Mouse (Mus musculus) neural tube, embryonic 14.5 days (tissue): ENCODE measurements around the gene Optn. TPM values are rescaled to one million over a fixed set of nuclear protein-coding genes. Genes with fewer than 3 reads are reported as not detected.

Source experiments
- ATAC-seq: fragments of 200-750 bp; cut with Nextera tagmentation; 2 replicates; pipeline ENCODE4 v1.8.0; 2017; ENCODE audit warnings: low read depth, mild to moderate bottlenecking, moderate TSS enrichment, moderate library complexity
- H3K27ac ChIP-seq: fragments of 300-500 bp; sonication (generic); 2 replicates; pipeline ENCODE4 v1.5.1; 2014; ENCODE audit warnings: low read depth, mild to moderate bottlenecking, control low read depth, low read length, moderate library complexity, mixed read lengths
- H3K27me3 ChIP-seq: fragments of 300-500 bp; sonication (generic); 2 replicates; pipeline ENCODE4 v1.6.1; 2014; ENCODE audit warnings: low read length; ENCODE audit not compliant: control insufficient read depth, insufficient read depth
- H3K36me3 ChIP-seq: fragments of 300-500 bp; sonication (generic); 2 replicates; pipeline ENCODE4 v1.6.1; 2014; ENCODE audit warnings: low read length, mixed read lengths; ENCODE audit not compliant: control insufficient read depth, insufficient read depth
- H3K4me1 ChIP-seq: fragments of 300-500 bp; sonication (generic); 2 replicates; pipeline ENCODE4 v1.6.1; 2014; ENCODE audit warnings: low read length; ENCODE audit not compliant: control insufficient read depth, insufficient read depth
- H3K4me2 ChIP-seq: fragments of 300-500 bp; sonication (generic); 2 replicates; pipeline ENCODE4 v1.6.1; 2014; ENCODE audit warnings: mild to moderate bottlenecking, low read depth, low read length, control low read depth
- H3K4me3 ChIP-seq: fragments of 300-500 bp; sonication (generic); 2 replicates; pipeline ENCODE4 v1.5.1; 2014; ENCODE audit warnings: low read depth, low read length, control low read depth, mixed read lengths
- H3K9ac ChIP-seq: fragments of 300-500 bp; sonication (generic); replicated peaks from 2 replicates; pipeline ENCODE4 v1.6.1; 2014; ENCODE audit warnings: low read depth, mild to moderate bottlenecking, control low read depth, low read length, mixed read lengths
- H3K9me3 ChIP-seq: fragments of 300-500 bp; sonication (generic); 2 replicates; pipeline ENCODE4 v1.6.1; 2016; ENCODE audit warnings: low read length; ENCODE audit not compliant: control insufficient read depth
- WGBS: fragments of 180-500 bp; shearing (Covaris S2); extraction: QIAGEN DNeasy Blood & Tissue Kit; methylation state at CpG from one replicate; pipeline ENCODE4 v1.1.7; 2014; 5-methylcytosine and 5-hydroxymethylcytosine counted together
- polyA plus RNA-seq: library from polyadenylated mRNA; unstranded; fragments of >200 nt; fragmentation: Nextera tagmentation; extraction: Ambion mirVana; gene quantifications from 2 replicates; pipeline ENCODE4 v1.2.1, GENCODE M21; 2014

Optn gene
- polyA plus RNA-seq, 1 experiment from 2014 or later: 16.6 TPM

GRCm38 (mm10) chr2:5011898-5012490 is 51.9 kb downstream of the Optn start:
- H3K9ac ChIP-seq: no peak overlapping the region
- WGBS: 13% methylated on average over 8 of the region's 8 CpGs
- H3K27me3 ChIP-seq: no peaks in the 10 kb centered on the region
- no peaks in the 10 kb centered on the region for H3K4me1 ChIP-seq
- ATAC-seq: no peak
- H3K9me3 ChIP-seq: no peaks in the 10 kb centered on the region
- H3K4me2 ChIP-seq: peak overlapping the region; percentile 71
- H3K27ac ChIP-seq: no peak overlapping the region
- H3K36me3 ChIP-seq: no peaks in the 10 kb centered on the region
- H3K4me3 ChIP-seq: peak overlapping the region; percentile 48

GRCm38 (mm10) chr2:5007107-5007506 is 56.7 kb downstream of the Optn start:
- 89% methylated on average over 4 of the region's 4 CpGs for WGBS
- Histone ChIP-seq H3K36me3 (no peaks in the 10 kb centered on the region), H3K9ac (no peak overlapping the region), H3K27ac (no peak overlapping the region), H3K4me3 (no peak overlapping the region), H3K27me3 (no peaks in the 10 kb centered on the region), H3K9me3 (no peaks in the 10 kb centered on the region), H3K4me1 (no peaks in the 10 kb centered on the region), H3K4me2 (no peak overlapping the region)
- no peak for ATAC-seq

DNA sequence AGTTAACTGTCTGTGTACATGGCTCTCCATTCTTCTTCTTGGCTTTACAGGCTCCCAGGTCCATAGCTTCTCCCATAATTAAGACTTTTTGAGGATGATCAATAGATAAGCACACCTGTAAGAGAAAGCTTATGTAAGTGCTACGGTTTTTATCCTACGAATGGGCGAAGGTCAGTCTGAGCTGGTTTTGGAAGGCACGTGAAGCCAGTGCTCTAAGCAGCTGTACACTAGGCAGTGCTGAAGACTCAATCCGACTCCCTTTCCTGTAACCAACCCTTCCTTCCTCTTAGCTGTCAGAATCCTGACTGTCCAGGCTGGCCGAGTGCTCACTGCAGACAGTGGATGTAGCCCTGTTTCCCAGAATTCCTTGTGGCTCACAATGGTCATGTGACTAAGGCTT is 62.6 kb downstream of the Optn start:
- H3K9ac ChIP-seq: no peak overlapping the region
- H3K9me3 ChIP-seq: no peaks in the 10 kb centered on the region
- no peak for ATAC-seq
- no peaks in the 10 kb centered on the region for H3K4me1 ChIP-seq
- 98% methylated on average over 6 of the region's 6 CpGs for WGBS
- H3K27me3 ChIP-seq: no peaks in the 10 kb centered on the region
- H3K4me3 ChIP-seq: no peak overlapping the region
- no peak overlapping the region for H3K4me2 ChIP-seq
- H3K27ac ChIP-seq: no peak overlapping the region
- H3K36me3 ChIP-seq: no peaks in the 10 kb centered on the region

- Histone ChIP-seq H3K4me2 (no peak overlapping the region), H3K9ac (no peak overlapping the region), H3K4me1 (no peaks in the 10 kb centered on the region), H3K9me3 (no peaks in the 10 kb centered on the region), H3K27me3 (no peaks in the 10 kb centered on the region), H3K27ac (no peak overlapping the region), H3K4me3 (no peak overlapping the region), H3K36me3 (no peaks in the 10 kb centered on the region)
- ATAC-seq: no peak
- WGBS: 90% methylated on average over 3 of the region's 3 CpGs
Measured at GRCm38 (mm10) chr2:4998905-4999304, 64.9 kb downstream of the Optn start.

DNA sequence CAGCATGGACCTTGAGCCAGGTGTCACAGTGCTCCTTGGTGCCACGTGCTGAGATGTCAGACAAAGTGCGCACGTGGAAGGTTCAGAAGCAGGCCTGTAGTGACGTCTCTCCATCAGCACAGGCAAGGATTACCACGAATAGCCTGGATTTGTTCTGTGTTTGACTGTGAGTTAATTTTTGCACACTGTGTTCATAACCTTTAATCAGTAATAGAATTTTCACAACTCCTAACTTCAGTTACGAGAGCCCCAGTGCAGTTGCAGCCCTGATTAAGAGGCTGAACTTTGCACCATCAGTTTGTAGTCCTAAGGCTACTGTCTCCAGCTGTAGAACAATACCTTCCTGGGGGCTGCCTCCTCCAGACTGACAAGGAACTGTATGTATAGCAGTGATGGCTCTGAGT is 67.4 kb downstream of the Optn start:
- Histone ChIP-seq H3K36me3 (no peaks in the 10 kb centered on the region), H3K9me3 (no peaks in the 10 kb centered on the region), H3K9ac (no peak overlapping the region), H3K4me1 (no peaks in the 10 kb centered on the region), H3K4me3 (no peak overlapping the region), H3K27ac (no peak overlapping the region), H3K4me2 (no peak overlapping the region), H3K27me3 (no peaks in the 10 kb centered on the region)
- 93% methylated on average over 6 of the region's 6 CpGs for WGBS
- no peak for ATAC-seq

DNA sequence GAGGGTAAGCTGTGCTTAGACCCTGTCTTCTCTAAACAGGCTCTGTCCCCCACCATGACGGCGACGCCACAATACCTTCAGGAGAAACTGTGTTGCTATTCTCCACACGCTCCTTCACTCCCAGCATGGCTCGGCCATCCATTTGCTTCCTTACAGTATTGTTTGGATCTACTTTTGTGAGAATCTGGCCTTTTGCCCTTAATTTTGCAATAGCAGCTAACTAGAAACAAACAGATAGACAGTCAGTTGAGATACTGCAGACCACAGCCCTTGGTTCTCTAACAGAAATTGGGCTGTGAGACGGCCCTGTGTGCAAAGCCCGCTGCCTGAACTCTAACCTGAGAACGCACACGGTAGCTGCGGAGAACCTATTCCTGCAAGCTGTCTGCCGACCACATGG is 68.2 kb downstream of the Optn start:
- no peaks in the 10 kb centered on the region for H3K27me3 ChIP-seq
- H3K9me3 ChIP-seq: no peaks in the 10 kb centered on the region
- H3K4me3 ChIP-seq: no peak overlapping the region
- H3K9ac ChIP-seq: no peak overlapping the region
- no peak overlapping the region for H3K27ac ChIP-seq
- ATAC-seq: no peak
- H3K36me3 ChIP-seq: no peaks in the 10 kb centered on the region
- H3K4me2 ChIP-seq: no peak overlapping the region
- no peaks in the 10 kb centered on the region for H3K4me1 ChIP-seq
- 94% methylated on average over 11 of the region's 11 CpGs for WGBS

DNA sequence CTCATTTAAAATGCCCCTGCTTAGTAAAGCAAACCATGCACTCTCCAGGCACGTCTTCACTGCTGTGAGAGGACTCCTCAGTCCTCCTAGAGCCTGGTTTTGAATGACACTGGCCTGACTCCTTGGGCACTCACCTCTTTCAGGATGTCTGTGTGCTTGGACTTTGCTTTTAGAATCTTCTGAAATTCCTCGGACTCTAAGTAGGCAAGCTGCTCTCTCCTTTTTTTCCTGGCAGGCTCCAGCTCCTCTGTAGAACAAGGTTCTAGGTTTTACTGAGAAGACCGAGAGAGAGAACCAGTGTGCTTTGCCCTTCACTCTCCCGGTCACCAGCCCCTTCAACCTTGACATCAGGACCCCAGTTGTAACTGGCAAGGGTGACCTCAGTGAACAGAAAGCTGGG is 69.4 kb downstream of the Optn start:
- Histone ChIP-seq H3K27me3 (no peaks in the 10 kb centered on the region), H3K4me2 (no peak overlapping the region), H3K9ac (no peak overlapping the region), H3K4me3 (no peak overlapping the region), H3K27ac (no peak overlapping the region), H3K4me1 (no peaks in the 10 kb centered on the region), H3K9me3 (no peaks in the 10 kb centered on the region), H3K36me3 (no peaks in the 10 kb centered on the region)
- ATAC-seq: no peak
- WGBS: 94% methylated on average over 4 of the region's 4 CpGs

DNA sequence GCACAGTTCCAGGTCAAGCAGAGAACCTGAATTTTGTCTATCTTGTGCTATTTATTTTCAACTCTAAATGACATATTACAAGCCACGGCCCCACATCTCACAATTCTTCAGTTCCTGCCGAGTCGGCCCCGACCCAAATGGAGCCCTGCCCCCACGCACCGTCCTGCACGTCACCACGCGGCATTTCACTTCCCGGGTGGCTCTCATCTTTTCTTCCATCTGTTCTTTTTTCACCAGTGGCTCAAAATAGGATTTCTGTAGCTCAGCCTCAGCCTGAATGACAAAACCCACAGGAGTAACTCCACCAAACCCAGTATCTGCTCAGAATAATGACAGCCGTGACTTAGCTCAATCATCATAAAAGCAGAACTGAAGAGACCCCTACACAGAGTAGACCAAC is 70.3 kb downstream of the Optn start:
- no peaks in the 10 kb centered on the region for H3K27me3 ChIP-seq
- no peaks in the 10 kb centered on the region for H3K9me3 ChIP-seq
- no peak for ATAC-seq
- no peak overlapping the region for H3K9ac ChIP-seq
- WGBS: 91% methylated on average over 11 of the region's 11 CpGs
- H3K36me3 ChIP-seq: no peaks in the 10 kb centered on the region
- no peak overlapping the region for H3K4me2 ChIP-seq
- H3K4me1 ChIP-seq: no peaks in the 10 kb centered on the region
- no peak overlapping the region for H3K4me3 ChIP-seq
- H3K27ac ChIP-seq: no peak overlapping the region

- WGBS: 82% methylated on average over 11 of the region's 11 CpGs
- Histone ChIP-seq H3K4me3 (no peak overlapping the region), H3K9ac (no peak overlapping the region), H3K4me1 (no peaks in the 10 kb centered on the region), H3K27ac (no peak overlapping the region), H3K27me3 (no peaks in the 10 kb centered on the region), H3K9me3 (no peaks in the 10 kb centered on the region), H3K4me2 (no peak overlapping the region), H3K36me3 (no peaks in the 10 kb centered on the region)
- ATAC-seq: no peak
Measured at GRCm38 (mm10) chr2:4988826-4989424, 74.9 kb downstream of the Optn start.
